ENCODE assay signal across 26 mouse cellular contexts in genomic region chr12:12756301-12756948, GRCm38 (mm10).
"Had no signal": no experiment of that assay in that cellular context is flagged by ENCODE, and none has a peak within 500 bp of the region (broad histone marks: within the 10 kb centered on the region; RNA-seq: fewer than 3 reads in every experiment).

No protein-coding gene starts in this region.

- DNase-seq: kidney, adult 11 months; kidney, adult 8-10 months; layer of hippocampus, adult 9-11 months; liver; lung, adult 18-20 months; lung, postnatal 10 days; lung, postnatal 36 days; right cerebral cortex, adult 18-20 months; right cerebral cortex, postnatal 14 days; right cerebral cortex, postnatal 4 days; thymus, adult 2 months; thymus, postnatal 14 days; thymus, postnatal 4 days had no signal

- H3K27ac ChIP-seq: layer of hippocampus, adult 2 months; limb, embryonic 10.5 days; limb, embryonic 13.5 days; liver, embryonic 12.5 days; liver, embryonic 15.5 days; lung, embryonic 15.5 days; midbrain, embryonic 10.5 days; midbrain, embryonic 13.5 days; neural tube, embryonic 15.5 days; stomach, postnatal 0 days had no signal

- H3K36me3 ChIP-seq: limb, embryonic 10.5 days; limb, embryonic 13.5 days; liver, embryonic 12.5 days; liver, embryonic 15.5 days; lung, embryonic 15.5 days; midbrain, embryonic 10.5 days; midbrain, embryonic 13.5 days; neural tube, embryonic 15.5 days had no signal

- H3K4me3 ChIP-seq: layer of hippocampus, adult 2 months; limb, embryonic 10.5 days; limb, embryonic 13.5 days; liver, embryonic 12.5 days; liver, embryonic 15.5 days; lung, embryonic 15.5 days; megakaryocyte, embryonic 14.5 days; midbrain, embryonic 10.5 days; midbrain, embryonic 13.5 days; myocyte; neural tube, embryonic 15.5 days had no signal

- H3K4me1 ChIP-seq: liver, embryonic 12.5 days; liver, embryonic 15.5 days; lung, embryonic 15.5 days; megakaryocyte, embryonic 14.5 days; neural tube, embryonic 15.5 days had no signal

- H3K9me3 ChIP-seq: limb, embryonic 10.5 days; liver, embryonic 12.5 days; liver, embryonic 15.5 days; lung, embryonic 15.5 days; midbrain, embryonic 10.5 days; midbrain, embryonic 13.5 days; neural tube, embryonic 15.5 days had no signal

- ATAC-seq: liver, embryonic 12.5 days; midbrain, embryonic 13.5 days; midbrain, embryonic 16.5 days had no signal

- H3K9ac ChIP-seq: limb, embryonic 13.5 days; liver, embryonic 12.5 days; liver, embryonic 15.5 days; lung, embryonic 15.5 days; midbrain, embryonic 13.5 days; neural tube, embryonic 15.5 days had no signal

- H3K27me3 ChIP-seq: limb, embryonic 13.5 days; liver, embryonic 12.5 days; liver, embryonic 15.5 days; lung, embryonic 15.5 days; midbrain, embryonic 13.5 days; neural tube, embryonic 15.5 days had no signal

- H3K4me2 ChIP-seq: limb, embryonic 13.5 days; liver, embryonic 12.5 days; liver, embryonic 15.5 days; lung, embryonic 15.5 days; midbrain, embryonic 13.5 days; neural tube, embryonic 15.5 days had no signal
